Mouse (Mus musculus) cerebellum, adult 2 months (tissue): ENCODE results near the gene Mmd2.

ENCODE experiments used
- CTCF ChIP-seq: fragments of 200-500 bp; IDR thresholded peaks from 2 replicates; pipeline ENCODE4 v1.5.1; 2011; ENCODE audit warnings: low read depth, mild to moderate bottlenecking, control low read depth, low read length, moderate library complexity, borderline replicate concordance; ENCODE audit not compliant: insufficient read depth
- POLR2A ChIP-seq: fragments of 200-500 bp; IDR thresholded peaks from 2 replicates; pipeline ENCODE4 v1.6.1; 2011; ENCODE audit warnings: low read length, control low read depth, borderline replicate concordance; ENCODE audit not compliant: insufficient read depth

GRCm38 (mm10) chr5:142619866-142620265, 11.3 kb upstream of the Mmd2 start:
- TF ChIP-seq POLR2A (no peak), CTCF (peak; percentile 95)
